Mouse (Mus musculus) bone marrow, adult 2 months (tissue): Measurements from ENCODE around the gene Fgfr2. TPM values are rescaled to one million over a fixed set of nuclear protein-coding genes. Genes with fewer than 3 reads are reported as not detected.

Experiments
- H3K27ac ChIP-seq: fragments of 200-500 bp; 2 replicates; pipeline ENCODE4 v1.5.1; 2012; ENCODE audit warnings: low read depth, mild to moderate bottlenecking, control low read depth, inconsistent platforms, low read length; ENCODE audit not compliant: control insufficient read depth, poor library complexity, insufficient read depth
- H3K4me1 ChIP-seq: fragments of 200-500 bp; 2 replicates; pipeline ENCODE4 v1.6.1; 2011; ENCODE audit warnings: low read length; ENCODE audit not compliant: control insufficient read depth, insufficient read depth
- H3K4me3 ChIP-seq: fragments of 200-500 bp; replicated peaks from 2 replicates; pipeline ENCODE3; 2011; ENCODE audit warnings: mild to moderate bottlenecking, low read depth, low read length, control low read depth; ENCODE audit not compliant: control insufficient read depth
- CTCF ChIP-seq: fragments of 200-500 bp; IDR thresholded peaks from 2 replicates; pipeline ENCODE4 v1.5.1; 2011; ENCODE audit warnings: low read length, control low read depth; ENCODE audit not compliant: control insufficient read depth, insufficient read depth
- POLR2A ChIP-seq: fragments of 200-500 bp; IDR thresholded peaks from 2 replicates; pipeline ENCODE4 v1.6.1; 2011; ENCODE audit warnings: low read depth, mild to moderate bottlenecking, control low read depth, low read length, borderline replicate concordance; ENCODE audit not compliant: control insufficient read depth
- WGBS: fragments of 180-500 bp; shearing (Covaris S2); methylation state at CpG from one replicate; pipeline ENCODE4 v1.1.7; 2018; 5-methylcytosine and 5-hydroxymethylcytosine counted together
- polyA plus RNA-seq: library from polyadenylated mRNA; stranded (reverse); fragments of >200 nt; gene quantifications from 2 replicates; pipeline ENCODE4 v1.2.4, GENCODE M21; 2011; ENCODE audit warnings: low replicate concordance; ENCODE audit not compliant: missing spikeins, insufficient read depth, insufficient read length

The Fgfr2 gene
- polyA plus RNA-seq, 1 experiment: 8.2 TPM

GRCm38 (mm10) chr7:132429324-132429723, 693.8 kb downstream of the Fgfr2 start:
- Histone ChIP-seq H3K27ac (no peak overlapping the region), H3K4me1 (peaks cover 1% of the 10 kb centered on the region; the same call in 1 of the 2 replicates), H3K4me3 (no peak overlapping the region)
- TF ChIP-seq CTCF: no peak
- no peak for TF ChIP-seq POLR2A
- WGBS: 82% methylated on average over 4 of the region's 4 CpGs

- H3K4me3 ChIP-seq: no peak overlapping the region
- WGBS: 39% methylated on average over 4 of the region's 4 CpGs
- H3K4me1 ChIP-seq: peaks cover 4% of the 10 kb centered on the region; the same call in 1 of the 2 replicates
- no peak for TF ChIP-seq CTCF
- H3K27ac ChIP-seq: no peak overlapping the region
These were observed 694.8 kb downstream of the Fgfr2 start for GRCm38 (mm10) chr7:132428308-132428707.

GRCm38 (mm10) chr7:132426069-132426468, 697.1 kb downstream of the Fgfr2 start:
- WGBS: 86% methylated on average over 5 of the region's 5 CpGs
- no peak for TF ChIP-seq CTCF
- no peak for TF ChIP-seq POLR2A
- peaks cover 4% of the 10 kb centered on the region; the same call in 1 of the 2 replicates for H3K4me1 ChIP-seq
- no peak overlapping the region for H3K27ac ChIP-seq
- no peak overlapping the region for H3K4me3 ChIP-seq

- TF ChIP-seq POLR2A: no peak
- no peak for TF ChIP-seq CTCF
- Histone ChIP-seq H3K4me3 (no peak overlapping the region), H3K4me1 (peaks cover 4% of the 10 kb centered on the region; the same call in 1 of the 2 replicates), H3K27ac (no peak overlapping the region)
- 86% methylated on average over 11 of the region's 11 CpGs for WGBS
These were observed 697.7 kb downstream of the Fgfr2 start for GRCm38 (mm10) chr7:132425364-132425999.

- 57% methylated on average over 5 of the region's 5 CpGs for WGBS
- TF ChIP-seq POLR2A: no peak
- TF ChIP-seq CTCF: no peak
- Histone ChIP-seq H3K27ac (no peak overlapping the region), H3K4me1 (peaks cover 3% of the 10 kb centered on the region; the same call in 1 of the 2 replicates), H3K4me3 (no peak overlapping the region)
These were observed 699.6 kb downstream of the Fgfr2 start for GRCm38 (mm10) chr7:132423570-132423969.

- WGBS: 66% methylated on average over 10 of the region's 10 CpGs
- TF ChIP-seq CTCF: no peak
- no peak for TF ChIP-seq POLR2A
- H3K4me1 ChIP-seq: peaks cover 10% of the 10 kb centered on the region; the same call in 1 of the 2 replicates
These were observed 703.5 kb downstream of the Fgfr2 start for GRCm38 (mm10) chr7:132419378-132420255.

GRCm38 (mm10) chr7:132416866-132417265, 706.3 kb downstream of the Fgfr2 start:
- Histone ChIP-seq H3K27ac (no peak overlapping the region), H3K4me1 (peaks cover 7% of the 10 kb centered on the region; the same call in 1 of the 2 replicates), H3K4me3 (no peak overlapping the region)
- TF ChIP-seq POLR2A (no peak), CTCF (no peak)
- WGBS: 86% methylated on average over 9 of the region's 9 CpGs

More at GRCm38 (mm10) chr7:132419378-132420255, 703.5 kb downstream of the Fgfr2 start:
- H3K4me3 ChIP-seq: no peak overlapping the region
- H3K27ac ChIP-seq: no peak overlapping the region

GRCm38 (mm10) chr7:132415866-132416265, 707.3 kb downstream of the Fgfr2 start:
- TF ChIP-seq CTCF (no peak), POLR2A (no peak)
- no peak overlapping the region for H3K27ac ChIP-seq
- H3K4me3 ChIP-seq: no peak overlapping the region
- H3K4me1 ChIP-seq: peaks cover 7% of the 10 kb centered on the region; the same call in 1 of the 2 replicates
